Mouse (Mus musculus): Measurements from ENCODE around the gene Tepsin. TPM values are rescaled to one million over a fixed set of nuclear protein-coding genes. Genes with fewer than 3 reads are reported as not detected.
A peak's percentile ranks its signal among the peaks of the same experiment; 100 is the strongest.

Gene Tepsin
- polyA plus RNA-seq, 1 experiment from 2014 or later = 13.2 TPM

GRCm38 (mm10) chr11:120055953-120056732 lies 42.4 kb downstream of the Tepsin start:
- no peaks in the 10 kb centered on the region for H3K36me3 ChIP-seq
- no peaks in the 10 kb centered on the region for H3K9me3 ChIP-seq (replicated peaks)
- no peak overlapping the region for H3K27ac ChIP-seq
- no peak overlapping the region for H3K4me2 ChIP-seq
- no peak overlapping the region for H3K9ac ChIP-seq
- peaks cover 11% of the 10 kb centered on the region for H3K4me1 ChIP-seq (replicated peaks)
- H3K27me3 ChIP-seq = no peaks in the 10 kb centered on the region
- ATAC-seq (replicated peaks; ENCODE audit: insufficient number of reproducible peaks, insufficient read depth, low FRiP score, low read depth) = no peak
- no peak overlapping the region for H3K4me3 ChIP-seq
- 74% methylated on average over 12 of the region's 12 CpGs for WGBS

GRCm38 (mm10) chr11:120053846-120054245 lies 44.7 kb downstream of the Tepsin start:
- peaks cover 14% of the 10 kb centered on the region for H3K4me1 ChIP-seq (replicated peaks)
- no peak overlapping the region for H3K27ac ChIP-seq
- 84% methylated on average over 4 of the region's 4 CpGs for WGBS
- no peaks in the 10 kb centered on the region for H3K9me3 ChIP-seq (replicated peaks)
- H3K4me3 ChIP-seq = no peak overlapping the region
- peaks cover 9% of the 10 kb centered on the region for H3K27me3 ChIP-seq
- H3K4me2 ChIP-seq = no peak overlapping the region
- ATAC-seq (replicated peaks; ENCODE audit: insufficient number of reproducible peaks, insufficient read depth, low FRiP score, low read depth) = no peak
- no peak overlapping the region for H3K9ac ChIP-seq
- H3K36me3 ChIP-seq = no peaks in the 10 kb centered on the region

GRCm38 (mm10) chr11:120052274-120052673 lies 46.3 kb downstream of the Tepsin start:
- no peak for ATAC-seq (replicated peaks; ENCODE audit: insufficient number of reproducible peaks, insufficient read depth, low FRiP score, low read depth)
- H3K27me3 ChIP-seq = peaks cover 25% of the 10 kb centered on the region
- no peak overlapping the region for H3K4me2 ChIP-seq
- no peaks in the 10 kb centered on the region for H3K9me3 ChIP-seq (replicated peaks)
- no peak overlapping the region for H3K4me3 ChIP-seq
- H3K27ac ChIP-seq = no peak overlapping the region
- H3K4me1 ChIP-seq (replicated peaks) = peaks cover 27% of the 10 kb centered on the region
- no peaks in the 10 kb centered on the region for H3K36me3 ChIP-seq
- H3K9ac ChIP-seq = no peak overlapping the region
- WGBS = 49% methylated on average over 9 of the region's 9 CpGs

GRCm38 (mm10) chr11:120051124-120051811 lies 47.3 kb downstream of the Tepsin start:
- Histone ChIP-seq H3K27me3 (peaks cover 34% of the 10 kb centered on the region), H3K27ac (no peak overlapping the region), H3K4me2 (no peak overlapping the region), H3K9ac (no peak overlapping the region), H3K4me1 (replicated peaks) (peaks cover 36% of the 10 kb centered on the region), H3K4me3 (no peak overlapping the region), H3K36me3 (no peaks in the 10 kb centered on the region), H3K9me3 (replicated peaks) (no peaks in the 10 kb centered on the region)
- ATAC-seq (replicated peaks; ENCODE audit: insufficient number of reproducible peaks, insufficient read depth, low FRiP score, low read depth) = no peak; the same call in 1 of the 2 replicates
- WGBS = 44% methylated on average over 14 of the region's 14 CpGs

- peaks cover 50% of the 10 kb centered on the region for H3K27me3 ChIP-seq
- no peak overlapping the region for H3K27ac ChIP-seq
- no peaks in the 10 kb centered on the region for H3K36me3 ChIP-seq
- H3K4me2 ChIP-seq = no peak overlapping the region
- no peak overlapping the region for H3K9ac ChIP-seq
- no peaks in the 10 kb centered on the region for H3K9me3 ChIP-seq (replicated peaks)
- WGBS = 91% methylated on average over 8 of the region's 8 CpGs
- peaks cover 36% of the 10 kb centered on the region for H3K4me1 ChIP-seq (replicated peaks)
- H3K4me3 ChIP-seq = no peak overlapping the region
- ATAC-seq (replicated peaks; ENCODE audit: insufficient number of reproducible peaks, insufficient read depth, low FRiP score, low read depth) = no peak
Measured at GRCm38 (mm10) chr11:120049067-120049466, 49.5 kb downstream of the Tepsin start.

- Histone ChIP-seq H3K36me3 (no peaks in the 10 kb centered on the region), H3K4me3 (peak overlapping the region; percentile 59; the same call in 1 of the 2 replicates), H3K27ac (no peak overlapping the region), H3K4me2 (peak overlapping the region; percentile 96), H3K9ac (no peak overlapping the region), H3K4me1 (replicated peaks) (peaks cover 36% of the 10 kb centered on the region), H3K27me3 (peaks cover 50% of the 10 kb centered on the region), H3K9me3 (replicated peaks) (no peaks in the 10 kb centered on the region)
- no peak for ATAC-seq (replicated peaks; ENCODE audit: insufficient number of reproducible peaks, insufficient read depth, low FRiP score, low read depth)
- WGBS = 9% methylated on average over 23 of the region's 23 CpGs
Measured at GRCm38 (mm10) chr11:120048252-120048556, 50.3 kb downstream of the Tepsin start.

- 17% methylated on average over 23 of the region's 23 CpGs for whole genome bisulfite sequencing
- peaks cover 36% of the 10 kb centered on the region for H3K4me1 ChIP-seq (replicated peaks)
- H3K36me3 ChIP-seq = no peaks in the 10 kb centered on the region
- peak overlapping the region; percentile 96 for H3K4me2 ChIP-seq
- H3K9me3 ChIP-seq (replicated peaks) = no peaks in the 10 kb centered on the region
- ATAC-seq (replicated peaks; ENCODE audit: insufficient number of reproducible peaks, insufficient read depth, low FRiP score, low read depth) = no peak
- H3K9ac ChIP-seq = no peak overlapping the region
- H3K4me3 ChIP-seq = peak overlapping the region; percentile 59
- H3K27ac ChIP-seq = no peak overlapping the region
- peaks cover 50% of the 10 kb centered on the region for H3K27me3 ChIP-seq
Measured at GRCm38 (mm10) chr11:120047531-120048251, 50.8 kb downstream of the Tepsin start.

GRCm38 (mm10) chr11:120046553-120047191 lies 51.9 kb downstream of the Tepsin start, which contains the start of gene Aatk:
Gene Aatk (minus strand): TSS chr11:120047167.
- Histone ChIP-seq H3K27ac (no peak within 1 kb of the TSS), H3K4me3 (peak within 1 kb of the TSS; percentile 59), H3K9me3 (replicated peaks) (no peaks in the 10 kb centered on the region), H3K4me2 (peak within 1 kb of the TSS; percentile 96), H3K36me3 (no peaks in the 10 kb centered on the region), H3K4me1 (replicated peaks) (peaks cover 40% of the 10 kb centered on the region), H3K9ac (peak within 1 kb of the TSS; percentile 54), H3K27me3 (peaks cover 50% of the 10 kb centered on the region)
- WGBS = 4% methylated on average over 32 of the region's 63 CpGs
- ATAC-seq (replicated peaks; ENCODE audit: insufficient number of reproducible peaks, insufficient read depth, low FRiP score, low read depth) = no peak

GRCm38 (mm10) chr11:120045839-120046552 lies 52.5 kb downstream of the Tepsin start:
- Histone ChIP-seq H3K27me3 (peaks cover 50% of the 10 kb centered on the region), H3K27ac (no peak overlapping the region), H3K9ac (no peak overlapping the region), H3K4me2 (peak overlapping the region; percentile 96), H3K4me1 (replicated peaks) (peaks cover 40% of the 10 kb centered on the region), H3K9me3 (replicated peaks) (no peaks in the 10 kb centered on the region), H3K4me3 (peak overlapping the region; percentile 59), H3K36me3 (no peaks in the 10 kb centered on the region)
- no peak for ATAC-seq (replicated peaks; ENCODE audit: insufficient number of reproducible peaks, insufficient read depth, low FRiP score, low read depth)
- 55% methylated on average over 11 of the region's 11 CpGs for WGBS

- ATAC-seq (replicated peaks; ENCODE audit: insufficient number of reproducible peaks, insufficient read depth, low FRiP score, low read depth) = no peak
- peaks cover 44% of the 10 kb centered on the region for H3K4me1 ChIP-seq (replicated peaks)
- peaks cover 50% of the 10 kb centered on the region for H3K27me3 ChIP-seq
- H3K4me2 ChIP-seq = no peak overlapping the region
- no peaks in the 10 kb centered on the region for H3K9me3 ChIP-seq (replicated peaks)
- no peaks in the 10 kb centered on the region for H3K36me3 ChIP-seq
- no peak overlapping the region for H3K27ac ChIP-seq
- no peak overlapping the region for H3K9ac ChIP-seq
- H3K4me3 ChIP-seq = no peak overlapping the region
- WGBS = 70% methylated on average over 4 of the region's 4 CpGs
Measured at GRCm38 (mm10) chr11:120045341-120045740, 53.2 kb downstream of the Tepsin start.
